Mouse (Mus musculus) ES-Bruce4 (cell line): ENCODE measurements around the gene Dcaf6.

Experiments used
- CTCF ChIP-seq: IDR thresholded peaks from one replicate; pipeline ENCODE4 v1.8.1; 2011; ENCODE audit warnings: low read depth, low read length
- POLR2A ChIP-seq: IDR thresholded peaks from one replicate; pipeline ENCODE4 v1.8.1; 2011; ENCODE audit warnings: low read length; ENCODE audit not compliant: insufficient read depth

- TF ChIP-seq CTCF (no peak), POLR2A (no peak)
Measured at GRCm38 (mm10) chr1:165394836-165395235, 65.4 kb downstream of the Dcaf6 start.
